Mouse (Mus musculus) brain, embryonic 14.5 days (tissue): ENCODE data around the gene Cnot3.

Source experiments
- CTCF ChIP-seq: fragments of 200-500 bp; IDR thresholded peaks from 2 replicates; pipeline ENCODE4 v1.5.1; 2012; ENCODE audit warnings: inconsistent platforms, mild to moderate bottlenecking, moderate library complexity, borderline replicate concordance; ENCODE audit not compliant: insufficient read depth, insufficient read length; ENCODE audit errors: extremely low read depth
- POLR2A ChIP-seq: fragments of 200-500 bp; IDR thresholded peaks from 2 replicates; pipeline ENCODE4 v1.6.1; 2012; ENCODE audit warnings: mild to moderate bottlenecking, inconsistent platforms, borderline replicate concordance; ENCODE audit not compliant: poor library complexity, insufficient read depth, insufficient read length, severe bottlenecking; ENCODE audit errors: extremely low read depth

DNA sequence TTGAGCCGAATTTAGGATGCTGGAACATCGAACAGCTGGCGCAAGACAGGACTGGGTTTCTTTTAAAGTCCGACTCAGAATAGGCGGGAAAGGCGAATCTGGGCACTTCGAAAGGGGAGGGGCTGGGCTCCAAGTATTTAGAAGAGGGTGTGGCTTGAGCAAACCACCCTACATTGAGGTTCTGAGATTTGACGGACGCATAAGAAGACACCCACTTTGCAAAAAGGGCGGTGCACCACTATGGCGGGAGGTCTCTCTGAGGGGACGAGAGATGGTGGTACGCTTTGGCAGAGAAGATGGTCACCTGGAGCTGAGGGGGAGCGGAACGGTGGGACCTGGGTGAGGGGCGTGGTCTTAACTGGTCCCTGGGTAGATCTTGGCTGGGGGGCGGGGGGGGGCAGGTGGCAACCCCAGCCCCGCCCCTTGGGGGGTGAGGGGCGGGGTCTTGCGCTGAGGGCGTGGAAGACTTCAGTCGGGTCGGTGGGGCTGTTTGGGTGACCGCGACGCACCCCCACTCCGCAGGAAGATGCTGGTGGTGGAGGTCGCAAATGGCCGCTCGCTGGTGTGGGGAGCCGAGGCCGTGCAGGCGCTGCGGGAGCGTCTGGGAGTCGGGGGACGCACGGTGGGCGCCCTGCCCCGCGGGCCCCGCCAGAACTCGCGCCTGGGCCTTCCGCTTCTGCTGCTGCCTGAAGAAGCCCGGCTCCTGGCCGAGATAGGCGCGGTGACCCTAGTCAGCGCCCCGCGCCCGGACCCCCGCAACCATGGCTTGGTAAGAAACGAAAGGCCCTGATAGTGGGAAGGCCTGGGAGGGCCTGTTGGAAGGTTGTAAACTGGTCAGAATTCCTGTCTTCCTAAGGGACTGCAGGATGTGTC lies 49.2 kb downstream of the Cnot3 start:
- TF ChIP-seq CTCF (no peak), POLR2A (no peak)
